ENCODE assay signal across 7 mouse cellular contexts in the genomic region with DNA sequence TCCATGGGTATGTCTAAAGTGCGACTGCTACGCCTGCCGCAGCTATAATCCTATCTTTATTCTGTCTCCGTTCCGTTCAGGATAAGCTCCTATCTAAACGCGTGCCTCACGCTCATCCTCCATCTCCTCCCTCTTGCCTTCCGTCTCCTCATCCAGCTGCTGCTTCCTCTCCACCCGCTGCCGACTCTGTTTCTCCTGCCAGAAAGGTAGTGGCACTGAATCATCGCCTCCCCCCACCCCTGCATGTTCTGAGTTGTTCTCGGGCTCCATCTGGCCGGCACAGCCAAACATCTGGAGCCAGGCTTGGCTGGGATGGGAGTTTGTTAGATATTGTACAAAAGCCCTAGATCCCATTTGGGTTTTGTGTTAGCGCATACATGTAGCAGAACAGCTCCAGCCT.
DNase-seq lines count a peak whose midpoint lies in the region; ATAC-seq and TF ChIP-seq lines count a peak whose summit lies in the region.

No protein-coding gene starts in this region.

- H3K4me2 ChIP-seq in embryonic facial prominence, embryonic 12.5 days (replicated peaks): no peak overlapping the region
- no peak overlapping the region for H3K4me2 ChIP-seq in heart, embryonic 16.5 days (ENCODE audit: low read depth, low read length)
- no peak overlapping the region for H3K4me2 ChIP-seq in kidney, embryonic 14.5 days (replicated peaks; ENCODE audit: low read depth, low read length)

- H3K4me1 ChIP-seq in embryonic facial prominence, embryonic 12.5 days: peaks cover 7% of the 10 kb centered on the region; the same call in 1 of the 2 replicates
- H3K4me1 ChIP-seq in heart, embryonic 16.5 days (ENCODE audit: control insufficient read depth, insufficient read depth, low read length): peaks cover 22% of the 10 kb centered on the region
- no peaks in the 10 kb centered on the region for H3K4me1 ChIP-seq in kidney, embryonic 14.5 days (ENCODE audit: control insufficient read depth, insufficient read depth, low read length)

- H3K27ac ChIP-seq in embryonic facial prominence, embryonic 12.5 days: 0 out of 2 replicates have a peak overlapping the region, but pooled peaks have one; percentile 14
- peak overlapping the region; percentile 50 for H3K27ac ChIP-seq in heart, embryonic 16.5 days (ENCODE audit: low read length)
- no peak overlapping the region for H3K27ac ChIP-seq in kidney, embryonic 14.5 days (ENCODE audit: low read depth, low read length)

- intact Hi-C loops in left cerebral cortex, postnatal 25 days (cut with DNase I): loop anchor here (1.0 to 5.0 kb wide), 2 partner anchors 20 to 209 kb away; no protein-coding TSS in a partner anchor

- peak; percentile 54 for DNase-seq in brain, embryonic 14.5 days (ENCODE audit: low read depth)
- DNase-seq in left cerebral cortex, postnatal 25 days (ENCODE audit: low spot score in 2 of 2): peak; percentile 69 to 89
- DNase-seq in adrenal gland, postnatal 10 days: no peak
- no peak for DNase-seq in cerebellum, adult 9-10 months

- no peaks in the 10 kb centered on the region for H3K36me3 ChIP-seq in embryonic facial prominence, embryonic 12.5 days
- H3K36me3 ChIP-seq in heart, embryonic 16.5 days (ENCODE audit: control insufficient read depth, insufficient read depth): peaks cover 54% of the 10 kb centered on the region
- H3K36me3 ChIP-seq in kidney, embryonic 14.5 days (ENCODE audit: control insufficient read depth, insufficient read depth, low read length): no peaks in the 10 kb centered on the region

- H3K27me3 ChIP-seq in embryonic facial prominence, embryonic 12.5 days: 0 out of 2 replicates have a peak, but pooled peaks cover 6% of the 10 kb centered on the region
- no peaks in the 10 kb centered on the region for H3K27me3 ChIP-seq in heart, embryonic 16.5 days (ENCODE audit: control insufficient read depth, insufficient read depth, low read length)
- no peaks in the 10 kb centered on the region for H3K27me3 ChIP-seq in kidney, embryonic 14.5 days (ENCODE audit: control insufficient read depth, insufficient read depth, low read length)

- 64% methylated on average over 15 of the region's 15 CpGs for WGBS in embryonic facial prominence, embryonic 12.5 days
- 60% methylated on average over 15 of the region's 15 CpGs for WGBS in heart, embryonic 16.5 days
- 81% methylated on average over 15 of the region's 15 CpGs for WGBS in kidney, embryonic 14.5 days

- no peaks in the 10 kb centered on the region for H3K9me3 ChIP-seq in embryonic facial prominence, embryonic 12.5 days
- no peaks in the 10 kb centered on the region for H3K9me3 ChIP-seq in heart, embryonic 16.5 days (replicated peaks; ENCODE audit: control insufficient read depth, low read length)
- no peaks in the 10 kb centered on the region for H3K9me3 ChIP-seq in kidney, embryonic 14.5 days (ENCODE audit: control insufficient read depth, low read length)

- H3K4me3 ChIP-seq in embryonic facial prominence, embryonic 12.5 days: no peak overlapping the region
- no peak overlapping the region for H3K4me3 ChIP-seq in heart, embryonic 16.5 days (ENCODE audit: low read length)
- H3K4me3 ChIP-seq in kidney, embryonic 14.5 days (ENCODE audit: low read length): no peak overlapping the region

- TF ChIP-seq CTCF in brain, embryonic 14.5 days (IDR thresholded peaks at IDR 0.05; ENCODE audit: borderline replicate concordance, extremely low read depth, insufficient read depth, insufficient read length): no peak

- TF ChIP-seq POLR2A in brain, embryonic 14.5 days (IDR thresholded peaks at IDR 0.05; ENCODE audit: borderline replicate concordance, extremely low read depth, insufficient read depth, insufficient read length, poor library complexity, severe bottlenecking): no peak

- H3K9ac ChIP-seq in embryonic facial prominence, embryonic 12.5 days: no peak overlapping the region
- H3K9ac ChIP-seq in heart, embryonic 16.5 days (ENCODE audit: low read length): no peak overlapping the region
- no peak overlapping the region for H3K9ac ChIP-seq in kidney, embryonic 14.5 days (ENCODE audit: low read depth, low read length)

- ATAC-seq in embryonic facial prominence, embryonic 12.5 days (ENCODE audit: insufficient number of reproducible peaks, insufficient read depth, low FRiP score, low TSS enrichment): no peak
- 0 out of 2 replicates have a peak, but pooled peaks have one; percentile 21 for ATAC-seq in heart, embryonic 16.5 days (replicated peaks; ENCODE audit: extremely low read depth, insufficient read depth, low FRiP score)
- ATAC-seq in kidney, embryonic 14.5 days (ENCODE audit: low FRiP score, low TSS enrichment): no peak

Comparison
In these comparisons a context has a peak if more than half of its experiments do, and no peak if none do; other contexts are left out.
1. DNase-seq: peak in brain, embryonic 14.5 days (single experiment) and left cerebral cortex, postnatal 25 days (2 of 2); none in adrenal gland, postnatal 10 days (single experiment) and cerebellum, adult 9-10 months (single experiment).